Mouse (Mus musculus): ENCODE measurements around the gene Xpo4.

DNA sequence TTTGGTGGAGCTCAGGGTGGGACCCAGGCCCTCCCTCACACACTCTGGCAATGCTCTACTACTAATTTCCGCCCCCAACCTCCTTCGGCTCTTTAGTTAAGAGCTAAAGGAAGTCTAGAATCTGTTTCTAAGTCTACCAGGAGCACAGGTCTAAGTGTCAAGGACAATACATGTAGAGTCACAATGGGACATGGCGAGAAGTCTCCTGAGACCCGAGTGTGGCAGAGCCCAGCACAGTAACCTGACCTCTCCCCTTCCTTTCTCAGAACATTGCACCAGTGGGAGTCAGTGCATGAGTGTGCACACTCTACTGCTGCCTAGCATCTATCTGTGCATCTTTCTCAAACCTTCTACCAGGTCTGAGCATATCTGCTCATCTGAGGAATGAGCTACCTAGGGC is 40.5 kb upstream of the Xpo4 start:
- TF ChIP-seq GATA1 (IDR thresholded peaks at IDR 0.05; ENCODE audit: borderline replicate concordance, low read length) (no peak), FLI1 (IDR thresholded peaks at IDR 0.05; ENCODE audit: low read length) (no peak)

Data from megakaryocyte, embryonic 14.5 days (primary cell).